In the genomic region with DNA sequence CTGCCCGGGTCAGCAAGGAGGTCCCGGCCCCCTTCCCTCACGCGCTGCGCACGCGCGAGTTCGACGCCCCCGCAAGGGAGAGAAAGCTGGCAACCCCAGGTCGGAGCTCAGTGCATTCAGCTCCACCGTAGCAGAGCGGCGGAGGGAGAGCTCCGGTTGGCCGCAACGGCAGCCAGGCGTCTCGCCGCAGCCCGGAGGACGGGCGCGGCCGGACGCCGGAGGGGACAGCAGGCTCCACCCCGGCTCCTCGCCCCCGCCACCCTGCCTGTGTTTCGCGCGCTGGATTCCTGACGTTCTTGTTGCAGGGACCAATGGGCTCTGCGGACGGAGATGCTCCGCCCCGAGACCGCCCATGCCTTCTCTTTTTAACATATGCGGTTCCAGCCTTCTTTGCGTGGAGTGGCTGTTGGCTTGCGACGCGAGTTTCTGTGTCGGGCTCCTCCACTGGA, we compare ENCODE assay signal across 8 mouse cellular contexts. TPM values are rescaled to one million over a fixed set of nuclear protein-coding genes. Genes with fewer than 3 reads are reported as not detected.
A peak's percentile ranks its signal among the peaks of the same experiment; 100 is the strongest.
DNase-seq lines count a peak whose midpoint lies in the region; ATAC-seq lines count a peak whose summit lies in the region.

No protein-coding gene starts in this region.

- ATAC-seq in hindbrain, embryonic 12.5 days (ENCODE audit: low FRiP score), result peak; percentile 83

- H3K4me3 ChIP-seq in hindbrain, embryonic 12.5 days, result peak overlapping the region; percentile 65

- peaks cover 34% of the 10 kb centered on the region for H3K4me1 ChIP-seq in hindbrain, embryonic 12.5 days

- H3K4me2 ChIP-seq in hindbrain, embryonic 12.5 days (replicated peaks), result peak overlapping the region; percentile 93

- peak overlapping the region; percentile 80 for H3K9ac ChIP-seq in hindbrain, embryonic 12.5 days

- WGBS in hindbrain, embryonic 12.5 days, result under 1% methylated on average over 42 of the region's 46 CpGs

- H3K27ac ChIP-seq in hindbrain, embryonic 12.5 days, result peak overlapping the region; percentile 81

- H3K36me3 ChIP-seq in hindbrain, embryonic 12.5 days, result peaks cover 24% of the 10 kb centered on the region

- peaks cover 57% of the 10 kb centered on the region for H3K27me3 ChIP-seq in hindbrain, embryonic 12.5 days

- H3K9me3 ChIP-seq in hindbrain, embryonic 12.5 days (replicated peaks), result no peaks in the 10 kb centered on the region

- DNase-seq in R1 (ENCODE audit: low read depth, low spot score), result peak; percentile 91
- DNase-seq in cerebellum, postnatal 14 days, result peak; percentile 92 to 93
- peak; percentile 89 to 90 for DNase-seq in frontal cortex, postnatal 14 days (ENCODE audit: low spot score in 2 of 2)
- DNase-seq in layer of hippocampus, postnatal 25 days (ENCODE audit: extremely low spot score in 1 of 2, low spot score in 1 of 2), result peak; percentile 75 to 85
- peak; percentile 92 for DNase-seq in lung, postnatal 14 days
- DNase-seq in retina, adult 2 months (ENCODE audit: low read depth, low spot score), result peak; percentile 76
- peak; percentile 68 for DNase-seq in thymus, postnatal 25 days

RNA-seq across cellular contexts. Expression of a gene that starts 0.5 kb away (rescaled TPM):
- polyA plus RNA-seq in hindbrain, embryonic 12.5 days (2016; fragmentation: Nextera tagmentation; extraction: Ambion mirVana), result 40.3 and 41.6 TPM in 2 replicates
- total RNA-seq in layer of hippocampus, postnatal 25 days (2021), result 10 to 100 TPM; 55.1 to 58.7 TPM

RNA-seq across cellular contexts. Expression of a gene that starts 5.5 kb away (rescaled TPM):
- polyA plus RNA-seq in hindbrain, embryonic 12.5 days (2016; fragmentation: Nextera tagmentation; extraction: Ambion mirVana), result 2.9 and 5.7 TPM in 2 replicates
- under 1 TPM; 0.28 to 0.49 TPM for total RNA-seq in layer of hippocampus, postnatal 25 days (2021)

RNA-seq across cellular contexts. Expression of a gene that starts 14.0 kb away (rescaled TPM):
- 29.1 and 31.2 TPM in 2 replicates for polyA plus RNA-seq in hindbrain, embryonic 12.5 days (2016; fragmentation: Nextera tagmentation; extraction: Ambion mirVana)
- total RNA-seq in layer of hippocampus, postnatal 25 days (2021), result 1 to 10 TPM; 2.7 to 3.7 TPM

RNA-seq across cellular contexts. Expression of a gene that starts 17.6 kb away (rescaled TPM):
- polyA plus RNA-seq in hindbrain, embryonic 12.5 days (2016; fragmentation: Nextera tagmentation; extraction: Ambion mirVana), result 0.21 and 1.2 TPM in 2 replicates
- under 1 TPM; 0.17 to 0.61 TPM for total RNA-seq in layer of hippocampus, postnatal 25 days (2021)

RNA-seq across cellular contexts. Expression of a gene that starts 31.2 kb away (rescaled TPM):
- polyA plus RNA-seq in hindbrain, embryonic 12.5 days (2016; fragmentation: Nextera tagmentation; extraction: Ambion mirVana), result 203 and 212 TPM in 2 replicates
- total RNA-seq in layer of hippocampus, postnatal 25 days (2021), result 100 to 1,000 TPM; 263 to 298 TPM

Comparison
In these comparisons a context has a peak if more than half of its experiments do, and no peak if none do; other contexts are left out.
1. Peak in every context shown above with its lines: DNase-seq, ATAC-seq, H3K4me3 ChIP-seq and H3K27ac ChIP-seq.